Mouse (Mus musculus): ENCODE results near the gene Eif2b4.

Eif2b4 gene

GRCm38 (mm10) chr5:31199893-31200292, 6.7 kb upstream of the Eif2b4 start:
- DNase-seq (ENCODE audit: low read depth, low spot score): no peak

GRCm38 (mm10) chr5:31199321-31199892, 6.2 kb upstream of the Eif2b4 start:
- no peak for DNase-seq (ENCODE audit: low read depth, low spot score)

DNA sequence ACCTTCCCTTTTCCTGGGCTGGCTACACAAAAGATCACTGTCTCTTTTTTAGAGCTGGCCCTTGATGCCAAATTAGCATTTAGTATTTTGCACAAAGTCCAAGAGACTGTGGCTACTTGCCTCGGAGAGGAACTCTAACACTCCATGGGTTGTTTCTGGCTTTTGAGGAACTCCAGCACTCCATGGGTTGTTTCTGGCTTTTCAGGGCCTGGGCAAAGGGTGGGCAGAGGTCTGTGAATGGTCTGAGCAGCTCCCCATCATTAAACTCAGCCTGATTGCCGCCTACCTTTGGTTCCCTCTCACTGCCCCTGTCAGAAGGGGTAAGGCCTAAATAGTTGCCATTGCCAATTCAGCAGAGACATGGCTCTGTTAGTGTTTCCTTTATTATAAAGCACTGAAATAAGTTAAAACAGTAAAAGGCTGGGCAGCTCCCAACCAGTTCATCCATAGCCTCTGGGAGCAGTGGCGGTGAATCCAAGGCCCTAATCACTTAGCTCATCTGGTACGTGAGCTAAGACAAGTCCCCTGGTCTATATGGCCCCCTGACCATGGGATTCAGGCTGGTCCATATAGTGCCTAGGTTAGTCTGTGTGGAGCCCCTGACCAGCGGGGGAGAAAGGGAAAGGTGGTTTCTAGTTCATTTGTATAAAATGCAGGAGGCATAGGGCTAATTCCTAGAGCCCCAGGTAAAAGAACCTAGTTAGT, 5.5 kb upstream of the Eif2b4 start:
- DNase-seq (ENCODE audit: low read depth, low spot score): no peak

DNA sequence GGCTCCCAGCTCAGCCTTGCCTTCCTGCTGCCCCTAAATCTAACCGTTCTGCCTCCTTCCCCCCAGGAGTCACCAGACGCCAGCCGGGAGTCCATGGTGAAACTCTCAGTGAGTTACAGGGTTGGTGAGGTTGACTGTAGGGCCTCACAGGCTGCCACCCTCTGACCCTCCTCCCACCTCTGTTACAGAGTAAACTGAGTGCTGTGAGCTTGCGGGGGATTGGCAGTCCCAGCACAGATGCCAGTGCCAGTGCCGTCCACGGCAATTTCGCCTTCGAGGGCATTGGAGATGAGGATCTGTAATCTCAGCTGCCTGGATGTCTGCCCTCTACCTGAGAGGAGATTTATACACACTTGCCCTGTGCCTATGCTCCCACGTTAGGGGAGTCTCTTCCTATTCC, 4.9 kb upstream of the Eif2b4 start:
- DNase-seq (ENCODE audit: low read depth, low spot score): no peak

DNA sequence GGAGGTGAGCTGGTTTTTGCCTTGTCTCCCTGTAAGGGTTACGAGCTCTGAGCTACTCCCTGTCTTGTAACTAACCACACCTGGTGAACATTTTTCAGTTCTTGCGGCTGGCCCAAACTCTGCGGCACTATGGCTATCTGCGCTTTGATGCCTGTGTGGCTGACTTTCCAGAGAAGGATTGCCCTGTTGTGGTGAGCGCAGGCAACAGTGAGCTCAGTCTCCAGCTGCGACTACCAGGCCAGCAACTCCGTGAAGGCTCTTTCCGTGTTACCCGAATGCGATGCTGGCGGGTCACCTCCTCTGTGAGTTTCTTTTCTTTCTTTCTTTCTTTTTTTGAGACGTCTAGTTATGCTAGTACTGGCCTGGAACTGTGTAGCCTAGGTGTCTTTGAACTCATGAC, 3.8 kb upstream of the Eif2b4 start:
- no peak for DNase-seq (ENCODE audit: low read depth, low spot score)

GRCm38 (mm10) chr5:31196207-31196606, 3.0 kb upstream of the Eif2b4 start:
- no peak for DNase-seq (ENCODE audit: low read depth, low spot score)

GRCm38 (mm10) chr5:31195671-31196070, 2.4 kb upstream of the Eif2b4 start:
- DNase-seq (ENCODE audit: low read depth, low spot score): no peak

DNA sequence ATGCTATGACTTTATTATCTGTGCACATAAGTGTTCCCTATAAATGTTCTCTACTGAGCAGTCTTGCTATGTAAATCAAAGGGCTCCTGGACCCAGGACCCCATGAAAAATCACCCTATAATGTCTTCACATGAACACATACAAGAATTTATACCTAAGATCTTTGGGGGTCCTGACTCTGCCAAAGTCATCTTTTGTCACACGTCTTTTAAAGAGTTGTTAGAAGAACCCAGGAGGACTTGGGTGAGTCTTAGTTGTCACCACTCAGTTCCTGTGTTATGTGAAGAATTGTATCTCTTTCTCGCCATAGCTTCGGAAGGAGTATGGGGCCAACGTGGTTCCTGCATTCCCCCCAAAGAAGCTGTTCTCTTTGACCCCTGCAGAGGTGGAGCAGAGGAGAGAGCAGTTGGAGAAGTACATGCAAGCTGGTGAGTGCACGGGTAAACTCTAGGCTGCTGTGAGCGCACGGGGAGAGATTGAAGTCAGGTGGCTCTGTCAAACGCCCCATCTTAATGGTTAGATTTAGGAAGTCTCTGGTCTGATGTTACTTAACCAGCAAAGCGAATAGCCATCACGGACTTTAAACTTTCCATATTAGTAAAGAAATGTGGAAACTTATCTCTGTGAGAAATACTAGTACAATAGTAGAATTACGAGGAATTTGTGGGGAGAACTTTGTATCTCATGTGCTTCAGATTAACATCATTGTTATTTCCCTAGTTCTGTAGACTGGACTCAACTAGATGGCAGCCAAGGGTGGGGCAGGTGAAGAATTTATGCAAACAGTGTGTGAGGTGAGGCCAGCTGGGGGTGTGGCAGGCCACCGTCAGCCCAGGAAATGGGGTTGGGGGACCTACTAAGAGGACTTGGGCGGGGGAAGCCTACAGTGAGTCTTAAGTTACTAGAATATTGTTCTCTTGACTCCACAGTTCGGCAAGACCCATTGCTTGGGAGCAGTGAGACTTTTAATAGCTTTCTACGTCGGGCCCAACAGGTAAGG, 1.6 kb upstream of the Eif2b4 start:
- DNase-seq (ENCODE audit: low read depth, low spot score): no peak

- DNase-seq (ENCODE audit: low read depth, low spot score): no peak
Measured at GRCm38 (mm10) chr5:31193631-31194281, 526 bp upstream of the Eif2b4 start.

- DNase-seq (ENCODE audit: low read depth, low spot score): peak; percentile 46
Measured at GRCm38 (mm10) chr5:31192045-31192938, 938 bp downstream of the Eif2b4 start.

DNA sequence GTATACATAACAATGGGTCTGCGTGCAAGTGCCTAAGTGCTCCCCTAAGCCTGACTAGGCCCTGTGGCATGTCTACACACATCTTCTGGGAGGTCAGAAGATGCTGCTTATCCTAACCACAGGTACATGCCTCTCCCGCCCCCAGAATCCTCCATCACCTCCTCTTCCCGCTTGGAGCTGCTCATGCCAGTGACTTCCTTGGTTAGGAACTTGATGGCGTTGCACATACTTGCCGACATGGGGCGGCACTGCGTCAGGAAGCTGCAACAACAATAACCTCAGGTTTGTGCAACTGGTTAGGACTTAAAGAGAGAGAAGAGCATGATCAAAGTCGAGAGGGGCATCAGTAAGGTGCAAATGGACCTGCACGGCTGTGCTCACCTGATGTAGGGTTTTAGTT, 3.0 kb downstream of the Eif2b4 start:
- no peak for DNase-seq (ENCODE audit: low read depth, low spot score)

- DNase-seq (ENCODE audit: low read depth, low spot score): no peak
Measured at GRCm38 (mm10) chr5:31188223-31188840, 4.9 kb downstream of the Eif2b4 start.

- DNase-seq (ENCODE audit: low read depth, low spot score): no peak
Measured at GRCm38 (mm10) chr5:31183678-31184077, 9.6 kb downstream of the Eif2b4 start.

DNA sequence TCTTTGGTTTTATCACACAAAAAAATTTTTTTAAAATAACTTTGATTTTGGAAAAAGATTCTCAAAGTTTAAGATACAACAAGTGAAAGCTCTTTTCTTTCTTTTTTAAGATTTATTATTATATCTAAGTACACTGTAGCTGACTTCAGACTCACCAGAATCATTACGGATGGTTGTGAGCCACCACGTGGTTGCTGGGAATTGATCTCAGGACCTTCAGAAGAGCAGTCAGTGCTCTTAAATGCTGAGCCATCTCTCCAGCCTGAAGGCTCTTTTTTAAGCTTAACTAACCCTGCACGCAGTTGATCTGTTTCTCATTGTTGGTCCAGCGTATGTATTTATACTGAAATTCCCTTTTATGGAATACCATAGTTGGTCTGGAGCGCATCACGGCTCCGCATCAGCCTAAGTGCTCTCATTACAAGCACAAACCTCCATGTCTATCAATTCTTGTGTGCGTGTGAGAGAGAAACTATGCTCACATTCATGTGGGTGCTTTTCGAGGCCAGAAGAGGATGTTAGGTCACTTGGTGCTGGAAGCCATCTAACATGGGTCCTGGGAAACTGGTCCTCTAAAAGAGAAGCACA, 12.0 kb downstream of the Eif2b4 start:
- no peak for DNase-seq (ENCODE audit: low read depth, low spot score)

DNA sequence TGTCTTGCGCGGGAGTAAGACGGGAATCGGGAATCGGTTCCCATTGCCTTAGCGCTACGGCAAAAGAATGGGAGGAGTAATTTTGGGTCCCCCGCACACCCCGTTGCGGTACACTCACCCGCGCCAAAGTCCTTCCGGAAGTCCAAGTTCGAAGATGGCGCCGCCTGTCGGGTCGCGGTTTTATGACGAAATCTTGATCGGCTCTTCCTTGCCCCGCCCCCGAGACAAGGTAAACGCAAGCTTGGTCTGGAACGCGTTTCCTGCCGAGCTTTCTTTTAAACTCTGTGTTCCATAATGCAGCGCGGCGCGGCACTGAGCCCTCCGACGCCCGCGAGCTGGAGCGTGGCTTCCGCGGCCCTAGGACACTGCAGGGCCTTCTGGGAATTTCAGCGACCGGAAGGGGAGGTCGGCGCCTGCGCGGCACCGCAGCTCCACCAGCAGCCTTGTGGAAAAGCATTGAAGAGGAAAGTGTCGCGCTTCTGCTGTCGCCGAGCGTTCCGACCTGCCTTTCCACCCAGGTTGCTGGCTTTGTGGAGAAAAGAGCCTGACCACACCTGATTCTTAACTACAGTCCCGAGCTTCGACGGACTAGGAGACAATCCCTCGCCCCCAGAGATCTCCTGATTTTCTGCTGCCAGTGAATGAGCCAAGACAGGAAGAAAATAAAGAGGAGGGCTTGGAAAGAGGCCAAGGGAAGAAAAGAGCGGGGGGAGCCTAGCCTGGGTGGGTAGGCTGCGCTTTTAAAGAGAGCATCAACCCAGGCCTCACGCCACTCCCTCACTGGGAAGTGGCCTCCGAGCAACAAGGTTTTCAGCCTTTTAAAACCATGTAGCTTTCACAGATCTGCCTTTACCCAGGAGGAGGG, 13.2 kb downstream of the Eif2b4 start, which contains the start of the genes Gm29609 and Gtf3c2:
Gene Gm29609, minus strand, starts transcription at position 146 of the 865 bp plus-strand sequence.
Gene Gtf3c2, minus strand, starts transcription at position 379 of the 865 bp plus-strand sequence.
- peak; percentile 90 for DNase-seq (ENCODE audit: low read depth, low spot score)

DNA sequence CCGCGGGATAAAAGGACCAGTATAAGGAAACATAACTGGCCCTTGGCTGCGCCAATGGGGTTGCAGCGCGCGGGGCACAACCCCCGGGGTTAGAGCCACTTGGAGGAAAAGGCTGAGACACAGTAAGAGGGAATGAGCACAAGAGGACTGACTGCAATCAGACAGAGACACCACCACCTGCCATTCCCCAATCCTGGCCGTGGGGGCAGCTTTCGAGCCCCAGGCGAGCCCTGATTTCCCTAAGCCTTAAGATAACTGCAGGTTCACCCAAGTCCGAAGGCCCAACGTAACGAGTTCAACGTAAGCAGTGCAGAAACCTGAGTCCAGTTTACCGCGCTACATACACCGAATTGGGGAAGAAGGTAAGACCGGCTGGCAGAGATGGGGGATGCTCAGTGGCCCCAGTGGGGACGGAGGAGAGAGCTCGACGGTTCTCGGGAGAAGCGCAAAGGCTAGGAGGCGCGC, 13.9 kb downstream of the Eif2b4 start:
- no peak for DNase-seq (ENCODE audit: low read depth, low spot score)

DNA sequence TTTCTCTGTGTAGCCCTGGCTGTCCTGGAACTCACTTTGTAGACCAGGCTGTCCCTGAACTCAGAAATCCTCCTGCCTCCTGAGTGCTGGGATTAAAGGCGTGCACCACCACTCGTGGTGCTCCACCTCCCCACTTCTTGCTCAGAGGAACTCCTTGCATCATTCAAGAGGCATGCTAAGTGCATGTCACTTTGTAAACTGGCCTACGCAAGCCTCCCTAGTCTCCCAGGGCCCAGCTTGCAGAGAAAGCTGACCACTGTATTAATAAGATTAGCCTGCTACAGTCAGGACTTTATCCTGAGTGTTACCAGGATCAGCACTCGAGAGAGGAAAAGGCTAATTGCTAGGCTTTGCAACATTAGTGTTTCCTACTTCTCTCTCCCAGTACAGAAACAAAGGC, 24.6 kb downstream of the Eif2b4 start:
- no peak for DNase-seq (ENCODE audit: low read depth, low spot score)

DNA sequence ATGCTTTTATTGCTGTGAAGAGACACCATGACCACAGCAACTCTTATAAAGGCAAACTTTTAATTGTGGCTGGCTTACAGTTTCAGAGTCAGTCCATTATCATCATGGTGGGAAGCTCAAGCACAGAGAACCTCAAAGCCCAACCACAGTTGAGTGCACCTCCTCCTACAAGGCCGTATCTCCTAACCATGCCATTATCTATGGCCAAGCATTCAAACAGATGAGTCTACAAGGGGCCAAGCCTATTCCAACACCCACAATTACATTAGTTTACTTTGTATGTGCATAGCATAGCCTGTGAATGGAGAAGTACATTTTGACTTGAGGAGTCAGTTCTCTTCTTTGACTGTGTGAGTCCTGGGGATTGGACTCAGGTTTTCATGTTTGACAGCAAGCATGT, 28.4 kb downstream of the Eif2b4 start:
- DNase-seq (ENCODE audit: low read depth, low spot score): no peak

- no peak for DNase-seq (ENCODE audit: low read depth, low spot score)
Measured at GRCm38 (mm10) chr5:31162462-31162861, 30.8 kb downstream of the Eif2b4 start.

Measured in embryo, embryonic 11.5 days (tissue).